Mouse (Mus musculus) liver, embryonic 14.5 days (tissue): ENCODE data around the gene Kif13a. TPM values are rescaled to one million over a fixed set of nuclear protein-coding genes. Genes with fewer than 3 reads are reported as not detected.

Experiments
- ATAC-seq: fragments of 200-750 bp; cut with Nextera tagmentation; 2 replicates; pipeline ENCODE4 v1.8.0; 2017; ENCODE audit warnings: moderate number of reproducible peaks, mild to moderate bottlenecking, moderate library complexity; ENCODE audit not compliant: insufficient read depth
- DNase-seq, 3 experiments: peaks; one replicate each; pipeline ENCODE4 v3.0.0-alpha.2; 2012 to 2013; ENCODE audit warnings: low read depth in 3 of 3, low spot score in 3 of 3
- H3K27ac ChIP-seq: fragments of 300-500 bp; sonication (generic); 2 replicates; pipeline ENCODE4 v1.5.1; 2014; ENCODE audit warnings: moderate library complexity, mild to moderate bottlenecking, control low read depth, inconsistent platforms
- H3K27me3 ChIP-seq: fragments of 300-500 bp; sonication (generic); 2 replicates; pipeline ENCODE4 v1.6.1; 2014; ENCODE audit warnings: mild to moderate bottlenecking, low read length, moderate library complexity; ENCODE audit not compliant: control insufficient read depth, insufficient read depth
- H3K36me3 ChIP-seq: fragments of 300-500 bp; sonication (generic); replicated peaks from 2 replicates; pipeline ENCODE4 v1.6.1; 2014; ENCODE audit warnings: low read depth; ENCODE audit not compliant: control insufficient read depth, insufficient read depth
- H3K4me1 ChIP-seq, 2 experiments: fragments of 200-500 bp in 1 of 2; fragments of 300-500 bp in 1 of 2; sonication (generic) in 1 of 2; replicated peaks; 2 replicates each; pipeline ENCODE4 v1.6.1; 2012 to 2014; ENCODE audit warnings: antibody characterized with exemption in 1 of 2, inconsistent platforms in 1 of 2, low read length in 1 of 2; ENCODE audit not compliant: control insufficient read depth in 2 of 2, insufficient read depth in 2 of 2
- H3K4me2 ChIP-seq: fragments of 300-500 bp; sonication (generic); 2 replicates; pipeline ENCODE4 v1.6.1; 2014; ENCODE audit warnings: low read depth, mild to moderate bottlenecking, control low read depth, moderate library complexity
- H3K4me3 ChIP-seq, 2 experiments: fragments of 200-500 bp in 1 of 2; fragments of 300-500 bp in 1 of 2; sonication (generic) in 1 of 2; 2 replicates each; pipeline ENCODE4 v1.5.1; 2012 to 2014; ENCODE audit warnings: low read depth in 2 of 2, low read length in 2 of 2, mild to moderate bottlenecking in 2 of 2, control low read depth in 1 of 2, inconsistent platforms in 1 of 2, moderate library complexity in 1 of 2; ENCODE audit not compliant: insufficient read depth in 1 of 2
- H3K9ac ChIP-seq: fragments of 300-500 bp; sonication (generic); replicated peaks from 2 replicates; pipeline ENCODE4 v1.6.1; 2014; ENCODE audit warnings: mild to moderate bottlenecking, control low read depth, moderate library complexity
- H3K9me3 ChIP-seq: fragments of 300-500 bp; sonication (generic); 2 replicates; pipeline ENCODE4 v1.6.1; 2016; ENCODE audit warnings: low read length, mixed read lengths; ENCODE audit not compliant: control insufficient read depth
- CTCF ChIP-seq: IDR thresholded peaks from 2 replicates; pipeline ENCODE4 v1.5.1; 2016; ENCODE audit warnings: antibody characterized with exemption, low read depth, control low read depth
- EP300 ChIP-seq: IDR thresholded peaks from 2 replicates; pipeline ENCODE4 v1.6.1; 2016; ENCODE audit warnings: antibody characterized with exemption, low read depth
- WGBS: fragments of 180-500 bp; shearing (Covaris S2); extraction: QIAGEN DNeasy Blood & Tissue Kit; methylation state at CpG from one replicate; pipeline ENCODE4 v1.1.7; 2014; ENCODE audit not compliant: insufficient replicate concordance; 5-methylcytosine and 5-hydroxymethylcytosine counted together
- polyA plus RNA-seq, 2 experiments: library from polyadenylated mRNA; depleted of rRNA in 1 of 2; stranded (reverse) in 1 of 2; unstranded in 1 of 2; fragments of >200 nt; fragmentation: Nextera tagmentation in 1 of 2; extraction: Ambion mirVana in 1 of 2; gene quantifications; 2 replicates each; pipeline versions ENCODE4 v1.2.1 to v1.2.3; 2012 to 2014

Kif13a gene
- polyA plus RNA-seq, 2 experiments, result 2.1 to 3.1 TPM

- Histone ChIP-seq H3K4me2 (peak overlapping the region; percentile 11; the same call in 1 of the 2 replicates), H3K9ac (no peak overlapping the region; the same call in 1 of the 2 replicates), H3K9me3 (no peaks in the 10 kb centered on the region), H3K4me3 (no peak overlapping the region), H3K27ac (peak overlapping the region; percentile 19; the same call in 1 of the 2 replicates), H3K4me1 (peaks cover 7 to 14% of the 10 kb centered on the region in 2 experiments), H3K36me3 (no peaks in the 10 kb centered on the region), H3K27me3 (no peaks in the 10 kb centered on the region)
- ATAC-seq (peak; percentile 86), DNase-seq (peak in 1 of 3 experiments; percentile 38)
- WGBS, result 35% methylated on average over 2 of the region's 2 CpGs
- TF ChIP-seq EP300 (no peak), CTCF (no peak)
Observed at GRCm38 (mm10) chr13:46742367-46742766, 187.3 kb downstream of the Kif13a start.

GRCm38 (mm10) chr13:46739426-46739825, 190.2 kb downstream of the Kif13a start:
- WGBS, result 66% methylated on average over 7 of the region's 7 CpGs
- Histone ChIP-seq H3K9me3 (no peaks in the 10 kb centered on the region), H3K36me3 (no peaks in the 10 kb centered on the region), H3K9ac (no peak overlapping the region), H3K4me1 (peaks cover 10 to 25% of the 10 kb centered on the region in 2 experiments), H3K27me3 (no peaks in the 10 kb centered on the region), H3K27ac (no peak overlapping the region), H3K4me3 (no peak overlapping the region), H3K4me2 (no peak overlapping the region)
- no peak for ATAC-seq
- no peak for DNase-seq
- TF ChIP-seq CTCF (no peak), EP300 (no peak)

- peaks cover 6 to 18% of the 10 kb centered on the region in 2 experiments for H3K4me1 ChIP-seq
- DNase-seq, result no peak
- H3K4me3 ChIP-seq, result no peak overlapping the region
- WGBS, result 52% methylated on average over 4 of the region's 4 CpGs
- no peaks in the 10 kb centered on the region for H3K27me3 ChIP-seq
- no peak overlapping the region for H3K27ac ChIP-seq
- no peak overlapping the region for H3K9ac ChIP-seq
- H3K36me3 ChIP-seq, result no peaks in the 10 kb centered on the region
- TF ChIP-seq EP300, result no peak
- no peak for TF ChIP-seq CTCF
- H3K9me3 ChIP-seq, result no peaks in the 10 kb centered on the region
- H3K4me2 ChIP-seq, result no peak overlapping the region
- ATAC-seq, result no peak
Observed at GRCm38 (mm10) chr13:46737482-46737881, 192.2 kb downstream of the Kif13a start.

GRCm38 (mm10) chr13:46736479-46736865, 193.2 kb downstream of the Kif13a start:
- DNase-seq, result peak in 1 of 3 experiments; percentile 4
- peak overlapping the region; percentile 62 to 78 for H3K4me3 ChIP-seq
- ATAC-seq, result peak; percentile 34; the same call in 1 of the 2 replicates
- peaks cover 4 to 13% of the 10 kb centered on the region in 2 experiments for H3K4me1 ChIP-seq
- no peaks in the 10 kb centered on the region for H3K36me3 ChIP-seq
- H3K27me3 ChIP-seq, result no peaks in the 10 kb centered on the region
- H3K27ac ChIP-seq, result peak overlapping the region; percentile 41; the same call in 1 of the 2 replicates
- peak overlapping the region; percentile 86 for H3K4me2 ChIP-seq
- no peaks in the 10 kb centered on the region for H3K9me3 ChIP-seq
- peak overlapping the region; percentile 72 for H3K9ac ChIP-seq
- no peak for TF ChIP-seq CTCF
- TF ChIP-seq EP300, result no peak
- WGBS, result 1% methylated on average over 12 of the region's 12 CpGs

- Histone ChIP-seq H3K27ac (peak overlapping the region; percentile 41), H3K9ac (peak overlapping the region; percentile 72), H3K27me3 (no peaks in the 10 kb centered on the region), H3K4me3 (peak overlapping the region; percentile 62 to 78), H3K9me3 (no peaks in the 10 kb centered on the region), H3K4me2 (peak overlapping the region; percentile 86), H3K36me3 (no peaks in the 10 kb centered on the region), H3K4me1 (peaks cover 4 to 13% of the 10 kb centered on the region in 2 experiments)
- TF ChIP-seq CTCF, result peak; percentile 43
- no peak for TF ChIP-seq EP300
- under 1% methylated on average over 20 of the region's 20 CpGs for WGBS
- peak; percentile 75 for ATAC-seq
- DNase-seq, result peak in 1 of 3 experiments; percentile 55
Observed at GRCm38 (mm10) chr13:46735808-46736478, 193.7 kb downstream of the Kif13a start.
